Comparison of ENCODE assay signal across 18 mouse cellular contexts in genomic region chr12:79891942-79892341, GRCm38 (mm10).
DNase-seq lines count a peak whose midpoint lies in the region; ATAC-seq and TF ChIP-seq lines count a peak whose summit lies in the region.
"Had no signal": no experiment of that assay in that cellular context is flagged by ENCODE, and none has a peak within 500 bp of the region (broad histone marks: within the 10 kb centered on the region; RNA-seq: fewer than 3 reads in every experiment).

No protein-coding gene starts in this region.

- no peaks in the 10 kb centered on the region for H3K36me3 ChIP-seq in intestine, embryonic 14.5 days (ENCODE audit: control insufficient read depth, insufficient read depth, low read length)
- H3K36me3 ChIP-seq in intestine, embryonic 16.5 days (ENCODE audit: control insufficient read depth, insufficient read depth, low read length) = no peaks in the 10 kb centered on the region
- no peaks in the 10 kb centered on the region for H3K36me3 ChIP-seq in myocyte (ENCODE audit: control insufficient read depth, insufficient read depth)
- H3K36me3 ChIP-seq in liver, postnatal 0 days (replicated peaks; ENCODE audit: insufficient read depth, low read length) = no peaks in the 10 kb centered on the region

- TF ChIP-seq POLR2A in myocyte (IDR thresholded peaks at IDR 0.05; ENCODE audit: insufficient read length, low read depth) = no peak

- H3K27me3 ChIP-seq in intestine, embryonic 14.5 days (replicated peaks; ENCODE audit: control insufficient read depth, insufficient read depth, low read length) = no peaks in the 10 kb centered on the region
- H3K27me3 ChIP-seq in intestine, embryonic 16.5 days (replicated peaks; ENCODE audit: control insufficient read depth, insufficient read depth, low read length) = no peaks in the 10 kb centered on the region
- H3K27me3 ChIP-seq in myocyte (ENCODE audit: control insufficient read depth, insufficient read depth, insufficient read length) = no peaks in the 10 kb centered on the region
- H3K27me3 ChIP-seq in liver, postnatal 0 days (ENCODE audit: insufficient read depth, low read length) = no peaks in the 10 kb centered on the region
- H3K27me3 ChIP-seq: CH12.LX; forebrain, embryonic 13.5 days had no signal

- intact Hi-C loops in gastrocnemius, adult 2 months (cut with DNase I) = no loop called here

- H3K4me2 ChIP-seq in intestine, embryonic 14.5 days (ENCODE audit: low read length) = no peak overlapping the region
- H3K4me2 ChIP-seq in intestine, embryonic 16.5 days (ENCODE audit: low read depth, low read length) = no peak overlapping the region
- peak overlapping the region; percentile 18 for H3K4me2 ChIP-seq in myocyte (ENCODE audit: low read depth)
- no peak overlapping the region for H3K4me2 ChIP-seq in liver, postnatal 0 days (ENCODE audit: low read depth, low read length)
- H3K4me2 ChIP-seq: forebrain, embryonic 13.5 days had no signal

- 71% methylated on average over 4 of the region's 4 CpGs for WGBS in intestine, embryonic 14.5 days
- WGBS in intestine, embryonic 16.5 days = 79% methylated on average over 4 of the region's 4 CpGs
- WGBS in liver, postnatal 0 days (ENCODE audit: insufficient replicate concordance) = 71% methylated on average over 4 of the region's 4 CpGs

- H3K4me1 ChIP-seq in intestine, embryonic 14.5 days (replicated peaks; ENCODE audit: control insufficient read depth, insufficient read depth, low read length) = peaks cover 35% of the 10 kb centered on the region
- peaks cover 17% of the 10 kb centered on the region for H3K4me1 ChIP-seq in intestine, embryonic 16.5 days (ENCODE audit: control insufficient read depth, insufficient read depth, low read length)
- H3K4me1 ChIP-seq in liver, postnatal 0 days (ENCODE audit: insufficient read depth) = 0 out of 2 replicates have a peak, but pooled peaks cover 2% of the 10 kb centered on the region

- peak overlapping the region; percentile 73 for H3K27ac ChIP-seq in gastrocnemius, adult 2 months
- H3K27ac ChIP-seq in intestine, embryonic 14.5 days (ENCODE audit: low read depth) = no peak overlapping the region
- no peak overlapping the region for H3K27ac ChIP-seq in intestine, embryonic 16.5 days (ENCODE audit: low read length)
- H3K27ac ChIP-seq in liver, postnatal 0 days (ENCODE audit: low read depth) = no peak overlapping the region
- H3K27ac ChIP-seq: forebrain, embryonic 13.5 days had no signal

- no peak for ATAC-seq in intestine, embryonic 14.5 days (replicated peaks; ENCODE audit: low FRiP score, low TSS enrichment, low read depth)
- ATAC-seq in intestine, embryonic 16.5 days = no peak
- no peak for ATAC-seq in liver, postnatal 0 days
- ATAC-seq: forebrain, embryonic 13.5 days; hindbrain, embryonic 16.5 days had no signal

- DNase-seq in gastrocnemius, adult 2 months = peak; percentile 62
- no peak for DNase-seq in gastrocnemius, postnatal 25 days
- DNase-seq in intestine, embryonic 14.5 days (ENCODE audit: low spot score) = peak; percentile 23
- DNase-seq in urinary bladder, adult 2 months (ENCODE audit: low spot score) = peak; percentile 22
- no peak for DNase-seq in urinary bladder, postnatal 4 days (ENCODE audit: low spot score in 2 of 2)
- DNase-seq in liver, postnatal 0 days = no peak
- DNase-seq: cerebellum, adult 8-10 months; kidney, adult 18-20 months; kidney, postnatal 36 days; liver; lung, postnatal 4 days; right cerebral cortex, postnatal 4 days; thymus, postnatal 36 days had no signal

- H3K9me3 ChIP-seq in intestine, embryonic 14.5 days (ENCODE audit: control insufficient read depth, low read length) = no peaks in the 10 kb centered on the region
- no peaks in the 10 kb centered on the region for H3K9me3 ChIP-seq in intestine, embryonic 16.5 days (ENCODE audit: control insufficient read depth, low read length)
- H3K9me3 ChIP-seq in liver, postnatal 0 days (ENCODE audit: low read length) = no peaks in the 10 kb centered on the region
- H3K9me3 ChIP-seq: forebrain, embryonic 13.5 days had no signal

- H3ac ChIP-seq in myocyte (ENCODE audit: control insufficient read depth, insufficient read length) = no peak overlapping the region

- no peaks in the 10 kb centered on the region for H3K79me2 ChIP-seq in myocyte (ENCODE audit: control insufficient read depth, insufficient read depth)

- no peak overlapping the region for H3K9ac ChIP-seq in intestine, embryonic 14.5 days (ENCODE audit: low read length)
- H3K9ac ChIP-seq in intestine, embryonic 16.5 days (ENCODE audit: low read depth, low read length) = no peak overlapping the region
- H3K9ac ChIP-seq in liver, postnatal 0 days (replicated peaks) = no peak overlapping the region
- H3K9ac ChIP-seq: forebrain, embryonic 13.5 days had no signal

- no peak for TF ChIP-seq EP300 in liver, postnatal 0 days (IDR thresholded peaks at IDR 0.05; ENCODE audit: low read depth)

- TF ChIP-seq CTCF in gastrocnemius, adult 2 months (IDR thresholded peaks at IDR 0.05) = no peak
- TF ChIP-seq CTCF in liver, postnatal 0 days (IDR thresholded peaks at IDR 0.05; ENCODE audit: low read depth) = no peak

- no peak overlapping the region for H3K4me3 ChIP-seq in gastrocnemius, adult 2 months
- H3K4me3 ChIP-seq in intestine, embryonic 14.5 days (ENCODE audit: low read depth, low read length) = no peak overlapping the region
- no peak overlapping the region for H3K4me3 ChIP-seq in intestine, embryonic 16.5 days (ENCODE audit: low read length)
- no peak overlapping the region for H3K4me3 ChIP-seq in myocyte
- H3K4me3 ChIP-seq in liver, postnatal 0 days (ENCODE audit: low read depth, low read length) = no peak overlapping the region
- H3K4me3 ChIP-seq: forebrain, embryonic 13.5 days had no signal

TF ChIP-seq in myocyte, 11 proteins besides CTCF, POLR2A, EP300 and RAD21:
- no peak for TF ChIP-seq MAX (IDR thresholded peaks at IDR 0.05; ENCODE audit: low read depth)
- peak in 1 of 3 experiments; percentile 39 for TF ChIP-seq MYOG (IDR thresholded peaks at IDR 0.05; ENCODE audit: control insufficient read depth in 1 of 3, insufficient read depth in 1 of 3, insufficient read length in 2 of 3, low read depth in 2 of 3)
- TF ChIP-seq REST (IDR thresholded peaks at IDR 0.05; ENCODE audit: insufficient read depth, insufficient read length) = no peak
- TF ChIP-seq SRF (IDR thresholded peaks at IDR 0.05; ENCODE audit: control insufficient read depth, insufficient read length, low read depth) = no peak
- no peak for TF ChIP-seq E2F4 (IDR thresholded peaks at IDR 0.05; ENCODE audit: insufficient read depth)
- no peak for TF ChIP-seq POLR2AphosphoS2 (IDR thresholded peaks at IDR 0.05; ENCODE audit: insufficient read length, low read depth)
- TF ChIP-seq MYOD1 (IDR thresholded peaks at IDR 0.05; ENCODE audit: control insufficient read depth in 1 of 3, insufficient read length in 2 of 3, low read depth in 2 of 3) = peak in 2 of 3 experiments; percentile 17 to 34
- no peak for TF ChIP-seq USF1 (IDR thresholded peaks at IDR 0.05; ENCODE audit: low read depth)
- no peak for TF ChIP-seq CEBPB (IDR thresholded peaks at IDR 0.05; ENCODE audit: insufficient read depth, poor library complexity, severe bottlenecking)
- no peak for TF ChIP-seq TCF3 (IDR thresholded peaks at IDR 0.05; ENCODE audit: insufficient read length, low read depth)
- TF ChIP-seq TCF12 (IDR thresholded peaks at IDR 0.05; ENCODE audit: insufficient read depth, poor library complexity, severe bottlenecking) = no peak

Comparison
In these comparisons a context has a peak if more than half of its experiments do, and no peak if none do; other contexts are left out.
1. DNase-seq: peak in gastrocnemius, adult 2 months (single experiment), intestine, embryonic 14.5 days (single experiment) and urinary bladder, adult 2 months (single experiment); none in gastrocnemius, postnatal 25 days (single experiment), urinary bladder, postnatal 4 days (0 of 2) and liver, postnatal 0 days (single experiment).